Mouse (Mus musculus) limb, embryonic 14.5 days (tissue): ENCODE data around the gene Paxip1. TPM values are rescaled to one million over a fixed set of nuclear protein-coding genes. Genes with fewer than 3 reads are reported as not detected.

Source experiments
- ATAC-seq: fragments of 200-750 bp; cut with Nextera tagmentation; 2 replicates; pipeline ENCODE4 v1.8.0; 2017; ENCODE audit warnings: low read depth, moderate number of reproducible peaks, moderate TSS enrichment; ENCODE audit not compliant: low FRiP score
- DNase-seq: peaks from one replicate; pipeline ENCODE4 v3.0.0-alpha.2; 2015; ENCODE audit warnings: low spot score
- H3K27ac ChIP-seq: fragments of 300-500 bp; sonication (generic); replicated peaks from 2 replicates; pipeline ENCODE4 v1.5.1; 2014; ENCODE audit warnings: low read depth, mild to moderate bottlenecking, low read length, moderate library complexity, mixed read lengths
- H3K27me3 ChIP-seq: fragments of 300-500 bp; sonication (generic); 2 replicates; pipeline ENCODE4 v1.6.1; 2014; ENCODE audit warnings: low read length, mixed read lengths; ENCODE audit not compliant: control insufficient read depth, insufficient read depth
- H3K36me3 ChIP-seq: fragments of 300-500 bp; sonication (generic); 2 replicates; pipeline ENCODE4 v1.6.1; 2014; ENCODE audit warnings: mild to moderate bottlenecking, low read length, moderate library complexity, mixed read lengths; ENCODE audit not compliant: control insufficient read depth, insufficient read depth
- H3K4me1 ChIP-seq: fragments of 300-500 bp; sonication (generic); 2 replicates; pipeline ENCODE4 v1.6.1; 2014; ENCODE audit warnings: antibody characterized with exemption, low read length, mixed read lengths; ENCODE audit not compliant: control insufficient read depth, insufficient read depth
- H3K4me2 ChIP-seq: fragments of 300-500 bp; sonication (generic); replicated peaks from 2 replicates; pipeline ENCODE4 v1.6.1; 2014; ENCODE audit warnings: low read depth, mild to moderate bottlenecking, low read length, moderate library complexity; ENCODE audit not compliant: severe bottlenecking
- H3K4me3 ChIP-seq: fragments of 300-500 bp; sonication (generic); replicated peaks from 2 replicates; pipeline ENCODE4 v1.5.1; 2014; ENCODE audit warnings: low read length
- H3K9ac ChIP-seq: fragments of 300-500 bp; sonication (generic); 2 replicates; pipeline ENCODE4 v1.6.1; 2014; ENCODE audit warnings: mild to moderate bottlenecking, low read depth, low read length, moderate library complexity; ENCODE audit not compliant: severe bottlenecking
- H3K9me3 ChIP-seq: fragments of 300-500 bp; sonication (generic); 2 replicates; pipeline ENCODE4 v1.6.1; 2016; ENCODE audit warnings: low read length; ENCODE audit not compliant: control insufficient read depth
- POLR2A ChIP-seq: fragments of 200-500 bp; IDR thresholded peaks from 2 replicates; pipeline ENCODE4 v1.8.0; 2012; ENCODE audit warnings: inconsistent platforms, mild to moderate bottlenecking, moderate library complexity, borderline replicate concordance; ENCODE audit not compliant: insufficient read depth, insufficient read length; ENCODE audit errors: extremely low read depth
- WGBS: fragments of 180-500 bp; shearing (Covaris S2); extraction: QIAGEN DNeasy Blood & Tissue Kit; methylation state at CpG from one replicate; pipeline ENCODE4 v1.1.7; 2014; 5-methylcytosine and 5-hydroxymethylcytosine counted together
- polyA plus RNA-seq, 2 experiments: library from polyadenylated mRNA; depleted of rRNA in 1 of 2; stranded (reverse) in 1 of 2; unstranded in 1 of 2; fragments of >200 nt; fragmentation: Nextera tagmentation in 1 of 2; extraction: Ambion mirVana in 1 of 2; gene quantifications; 2 replicates each; pipeline versions ENCODE4 v1.2.1 to v1.2.3; 2012 to 2014

Gene Paxip1
- polyA plus RNA-seq, 2 experiments = 34.5 to 57.7 TPM

DNA sequence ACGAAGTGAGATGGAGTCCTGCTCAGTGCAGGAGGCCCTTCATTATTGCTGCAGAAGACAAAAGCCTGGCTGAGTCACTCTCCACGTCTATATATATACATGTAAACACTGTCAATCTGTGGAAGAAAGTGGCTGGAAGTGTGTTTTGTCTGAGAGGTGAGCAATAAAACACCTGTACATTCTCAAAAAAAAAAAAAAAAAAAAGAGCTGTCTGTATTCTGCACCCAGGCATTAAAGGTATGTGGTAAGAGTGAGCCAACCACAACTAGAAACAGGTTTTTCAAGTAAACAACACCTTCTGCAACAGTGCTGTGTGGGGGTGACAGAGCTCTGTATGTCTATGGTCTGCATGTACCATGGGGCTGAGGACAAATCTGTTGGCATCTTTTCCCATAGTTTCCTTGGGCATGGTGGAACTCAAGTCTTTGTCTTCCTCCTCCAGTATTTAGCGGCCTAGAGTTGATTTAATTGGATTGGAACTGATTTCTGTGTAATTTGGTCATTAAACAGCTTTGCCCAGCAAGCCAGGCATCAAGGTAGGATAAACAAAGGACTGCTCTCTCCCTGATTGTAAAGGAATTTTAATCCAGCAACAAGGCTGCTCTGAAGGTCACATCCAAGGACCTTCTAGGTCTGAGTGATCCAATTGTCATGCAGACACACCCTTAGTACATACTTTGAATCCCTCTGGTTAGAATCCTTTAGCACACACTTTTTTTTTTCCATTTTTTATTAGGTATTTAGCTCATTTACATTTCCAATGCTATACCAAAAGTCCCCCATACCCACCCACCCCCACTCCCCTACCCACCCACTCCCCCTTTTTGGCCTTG, 27.6 kb upstream of the Paxip1 start:
- WGBS = 57% methylated on average over 3 of the region's 3 CpGs
- no peaks in the 10 kb centered on the region for H3K9me3 ChIP-seq

DNA sequence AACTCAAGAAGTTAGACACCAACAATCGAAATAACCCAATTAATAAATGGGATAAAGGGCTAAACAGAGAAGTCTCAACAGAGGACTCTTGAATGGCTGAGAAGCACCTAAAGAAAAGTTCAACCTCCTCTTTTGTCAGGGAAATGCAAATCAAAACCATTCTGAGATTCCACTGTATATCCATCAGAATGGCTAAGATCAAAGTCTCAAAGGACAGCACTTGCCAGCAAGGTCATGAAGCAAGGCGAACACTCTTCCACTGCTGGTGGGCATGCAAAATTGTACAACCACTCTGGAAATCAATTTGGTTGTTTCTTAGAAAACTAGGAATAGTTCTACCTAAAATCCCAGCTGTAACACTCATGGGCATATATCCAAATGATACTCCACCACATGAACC, 22.8 kb upstream of the Paxip1 start:
- WGBS = 84% methylated on average over 2 of the region's 2 CpGs
- no peaks in the 10 kb centered on the region for H3K4me1 ChIP-seq
- no peak overlapping the region for H3K27ac ChIP-seq
- no peak overlapping the region for H3K9ac ChIP-seq
- ATAC-seq (no peak), DNase-seq (no peak)
- no peaks in the 10 kb centered on the region for H3K9me3 ChIP-seq
- H3K27me3 ChIP-seq = no peaks in the 10 kb centered on the region
- H3K4me3 ChIP-seq = no peak overlapping the region
- no peaks in the 10 kb centered on the region for H3K36me3 ChIP-seq
- TF ChIP-seq POLR2A = no peak
- no peak overlapping the region for H3K4me2 ChIP-seq

More for the DNA sequence above, 27.6 kb upstream of the Paxip1 start:
- H3K4me1 ChIP-seq = no peaks in the 10 kb centered on the region
- no peak for ATAC-seq
- H3K9ac ChIP-seq = no peak overlapping the region
- no peak for TF ChIP-seq POLR2A
- H3K27me3 ChIP-seq = no peaks in the 10 kb centered on the region
- no peaks in the 10 kb centered on the region for H3K36me3 ChIP-seq
- H3K27ac ChIP-seq = no peak overlapping the region
- no peak overlapping the region for H3K4me3 ChIP-seq
- DNase-seq = no peak
- no peak overlapping the region for H3K4me2 ChIP-seq

DNA sequence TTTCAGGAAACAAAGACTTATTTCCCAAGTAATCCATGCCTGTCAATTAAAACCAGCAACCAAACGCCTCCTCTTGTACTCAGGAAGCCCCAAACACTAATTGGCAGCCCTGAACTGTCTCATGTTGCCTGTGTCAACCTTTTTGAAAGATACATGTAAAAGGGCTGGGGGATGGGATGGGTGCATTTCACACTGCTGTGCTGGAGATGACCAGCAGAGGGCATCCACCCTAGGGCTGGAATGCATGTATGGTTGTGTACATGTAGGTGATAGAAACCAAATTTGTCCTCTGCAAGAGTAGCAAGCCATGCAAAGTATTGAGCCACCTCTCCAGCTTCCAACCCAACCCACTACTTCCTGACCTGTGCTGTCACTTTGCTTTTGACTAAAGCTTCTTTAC, 2.4 kb upstream of the Paxip1 start:
- Histone ChIP-seq H3K9ac (no peak overlapping the region), H3K36me3 (peaks cover under 1% of the 10 kb centered on the region; the same call in 1 of the 2 replicates), H3K4me1 (peaks cover 14% of the 10 kb centered on the region), H3K27ac (no peak overlapping the region), H3K4me3 (no peak overlapping the region), H3K27me3 (no peaks in the 10 kb centered on the region), H3K4me2 (no peak overlapping the region), H3K9me3 (no peaks in the 10 kb centered on the region)
- no peak for ATAC-seq
- no peak for DNase-seq
- 7% methylated on average over 1 of the region's 1 CpGs for WGBS
- no peak for TF ChIP-seq POLR2A

DNA sequence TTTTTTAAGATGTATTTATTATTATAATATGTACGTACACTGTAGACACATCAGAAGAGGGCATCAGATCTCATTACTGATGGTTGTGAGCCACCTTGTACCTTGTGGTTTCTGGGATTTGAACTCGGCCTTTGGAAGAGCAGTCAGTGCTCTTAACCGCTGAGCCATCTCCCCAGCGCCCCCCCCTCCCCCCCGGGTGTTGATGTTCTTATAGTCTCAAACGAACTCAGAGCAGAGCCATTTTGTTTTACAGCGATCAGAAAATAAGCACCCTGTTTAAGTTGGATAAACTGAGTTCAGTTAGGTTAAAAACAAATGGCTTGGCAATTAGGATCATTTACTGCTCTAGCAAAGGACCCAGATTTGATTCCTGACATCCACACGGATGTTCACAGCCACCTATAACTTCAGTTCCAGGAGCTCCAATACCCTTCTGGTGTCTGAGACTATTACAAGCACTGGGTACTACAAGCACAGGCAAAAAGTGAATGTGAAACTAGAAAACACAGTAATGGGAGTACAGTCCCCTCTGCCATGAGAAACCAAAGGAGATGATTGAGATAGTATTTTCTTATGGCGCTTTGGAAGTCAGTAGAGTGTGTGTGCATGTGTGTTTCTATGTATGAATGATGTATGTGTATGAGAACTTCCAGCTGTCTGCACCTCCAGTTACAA, 1.2 kb upstream of the Paxip1 start:
- H3K9ac ChIP-seq = peak overlapping the region; percentile 81
- 47% methylated on average over 9 of the region's 9 CpGs for WGBS
- no peak for DNase-seq

DNA sequence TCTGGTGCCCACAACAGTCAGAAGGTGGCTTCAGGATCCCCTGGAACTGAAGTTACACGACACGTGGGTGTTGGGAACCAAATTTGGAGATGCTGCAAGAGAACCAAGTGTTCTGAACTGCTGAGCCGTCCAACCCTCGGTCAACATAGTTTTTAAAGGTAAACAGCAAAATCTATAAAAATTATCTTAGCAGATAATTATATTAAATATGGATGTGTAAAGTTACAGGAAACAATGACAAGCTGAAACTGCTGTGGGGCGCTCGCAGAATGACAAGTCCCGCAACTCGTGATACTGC, 631 bp upstream of the Paxip1 start:
- no peaks in the 10 kb centered on the region for H3K27me3 ChIP-seq
- peak overlapping the region; percentile 50 for H3K4me2 ChIP-seq
- H3K9me3 ChIP-seq = no peaks in the 10 kb centered on the region
- no peak for ATAC-seq
- H3K27ac ChIP-seq = peak overlapping the region; percentile 97
- TF ChIP-seq POLR2A = no peak
- peak overlapping the region; percentile 73 for H3K4me3 ChIP-seq
- H3K4me1 ChIP-seq = peaks cover 14% of the 10 kb centered on the region
- peaks cover 17% of the 10 kb centered on the region for H3K36me3 ChIP-seq
- 18% methylated on average over 8 of the region's 8 CpGs for WGBS
- peak overlapping the region; percentile 81 for H3K9ac ChIP-seq
- DNase-seq = no peak

More for the DNA sequence above, 1.2 kb upstream of the Paxip1 start:
- no peak for ATAC-seq
- Histone ChIP-seq H3K27ac (no peak overlapping the region), H3K4me2 (peak overlapping the region; percentile 50), H3K4me3 (peak overlapping the region; percentile 73; the same call in 1 of the 2 replicates), H3K27me3 (no peaks in the 10 kb centered on the region), H3K9me3 (no peaks in the 10 kb centered on the region), H3K36me3 (peaks cover 12% of the 10 kb centered on the region), H3K4me1 (peaks cover 14% of the 10 kb centered on the region)
- no peak for TF ChIP-seq POLR2A
